Comparison of ENCODE assay signal across 16 mouse cellular contexts in genomic region chr6:30543077-30543476, GRCm38 (mm10). TPM values are rescaled to one million over a fixed set of nuclear protein-coding genes. Genes with fewer than 3 reads are reported as not detected.
DNase-seq lines count a peak whose midpoint lies in the region; ATAC-seq and TF ChIP-seq lines count a peak whose summit lies in the region.
"Had no signal": no experiment of that assay in that cellular context is flagged by ENCODE, and none has a peak within 500 bp of the region (broad histone marks: within the 10 kb centered on the region; RNA-seq: fewer than 3 reads in every experiment).

No protein-coding gene starts in this region.

- TF ChIP-seq CTCF in midbrain, postnatal 0 days (IDR thresholded peaks at IDR 0.05), result no peak

- WGBS in heart, embryonic 15.5 days, result 44% methylated on average over 12 of the region's 12 CpGs
- 64% methylated on average over 12 of the region's 12 CpGs for WGBS in midbrain, embryonic 14.5 days
- WGBS in midbrain, postnatal 0 days, result 53% methylated on average over 12 of the region's 12 CpGs
- WGBS in embryonic facial prominence, embryonic 15.5 days, result 31% methylated on average over 12 of the region's 12 CpGs

- H3K9me3 ChIP-seq in heart, embryonic 15.5 days (replicated peaks), result no peaks in the 10 kb centered on the region
- H3K9me3 ChIP-seq in midbrain, embryonic 14.5 days (ENCODE audit: control insufficient read depth, low read length), result no peaks in the 10 kb centered on the region
- H3K9me3 ChIP-seq in midbrain, postnatal 0 days (ENCODE audit: low read length), result no peaks in the 10 kb centered on the region
- no peaks in the 10 kb centered on the region for H3K9me3 ChIP-seq in embryonic facial prominence, embryonic 15.5 days (replicated peaks)
- H3K9me3 ChIP-seq: midbrain, embryonic 12.5 days had no signal

- ATAC-seq in heart, embryonic 15.5 days (replicated peaks; ENCODE audit: insufficient number of reproducible peaks, insufficient read depth, low FRiP score, low read depth), result no peak
- no peak for ATAC-seq in midbrain, embryonic 14.5 days (ENCODE audit: low FRiP score, low TSS enrichment)
- ATAC-seq in midbrain, postnatal 0 days (ENCODE audit: low FRiP score), result no peak
- ATAC-seq in embryonic facial prominence, embryonic 15.5 days (ENCODE audit: insufficient number of reproducible peaks, low FRiP score, low TSS enrichment, low read depth), result no peak
- ATAC-seq: CD4-positive, CD25-positive, alpha-beta regulatory T cell, adult 4 months; hindbrain, embryonic 16.5 days; lung, postnatal 0 days had no signal

- no peak overlapping the region for H3K4me2 ChIP-seq in heart, embryonic 15.5 days
- no peak overlapping the region for H3K4me2 ChIP-seq in midbrain, embryonic 14.5 days (ENCODE audit: low read length)
- no peak overlapping the region for H3K4me2 ChIP-seq in midbrain, postnatal 0 days (ENCODE audit: low read depth, low read length, poor library complexity, severe bottlenecking)
- no peak overlapping the region for H3K4me2 ChIP-seq in embryonic facial prominence, embryonic 15.5 days (replicated peaks)
- H3K4me2 ChIP-seq: midbrain, embryonic 12.5 days had no signal

- DNase-seq in heart, adult 11 months, result no peak
- peak; percentile 21 for DNase-seq in midbrain, embryonic 14.5 days
- no peak for DNase-seq in midbrain, postnatal 0 days (ENCODE audit: low spot score)
- no peak for DNase-seq in cerebellum, adult 11-12 months
- DNase-seq in adrenal gland, adult 2 months, result no peak
- DNase-seq: adrenal gland, adult 8-10 months; heart, adult 2 months; thymus, postnatal 36 days had no signal

- no peaks in the 10 kb centered on the region for H3K36me3 ChIP-seq in heart, embryonic 15.5 days
- no peaks in the 10 kb centered on the region for H3K36me3 ChIP-seq in midbrain, embryonic 14.5 days (ENCODE audit: control insufficient read depth, insufficient read depth, low read length)
- no peaks in the 10 kb centered on the region for H3K36me3 ChIP-seq in midbrain, postnatal 0 days (ENCODE audit: insufficient read depth, low read length)
- H3K36me3 ChIP-seq in embryonic facial prominence, embryonic 15.5 days, result no peaks in the 10 kb centered on the region
- H3K36me3 ChIP-seq: midbrain, embryonic 12.5 days had no signal

- H3K27me3 ChIP-seq in heart, embryonic 15.5 days, result no peaks in the 10 kb centered on the region
- H3K27me3 ChIP-seq in midbrain, embryonic 14.5 days (ENCODE audit: control insufficient read depth, insufficient read depth, low read length), result no peaks in the 10 kb centered on the region
- no peaks in the 10 kb centered on the region for H3K27me3 ChIP-seq in midbrain, postnatal 0 days (ENCODE audit: insufficient read depth, low read length)
- H3K27me3 ChIP-seq in embryonic facial prominence, embryonic 15.5 days, result no peaks in the 10 kb centered on the region
- H3K27me3 ChIP-seq: midbrain, embryonic 12.5 days had no signal

- no peak overlapping the region for H3K9ac ChIP-seq in heart, embryonic 15.5 days
- H3K9ac ChIP-seq in midbrain, embryonic 14.5 days (replicated peaks; ENCODE audit: low read length), result no peak overlapping the region
- H3K9ac ChIP-seq in midbrain, postnatal 0 days (replicated peaks; ENCODE audit: low read length, poor library complexity, severe bottlenecking), result no peak overlapping the region
- no peak overlapping the region for H3K9ac ChIP-seq in embryonic facial prominence, embryonic 15.5 days
- H3K9ac ChIP-seq: midbrain, embryonic 12.5 days had no signal

- peaks cover 40% of the 10 kb centered on the region for H3K4me1 ChIP-seq in heart, embryonic 15.5 days (replicated peaks)
- H3K4me1 ChIP-seq in midbrain, embryonic 14.5 days (ENCODE audit: control insufficient read depth, insufficient read depth, low read length), result peaks cover 27% of the 10 kb centered on the region
- peaks cover 6% of the 10 kb centered on the region; the same call in 1 of the 2 replicates for H3K4me1 ChIP-seq in midbrain, postnatal 0 days (ENCODE audit: insufficient read depth, low read length)
- H3K4me1 ChIP-seq in embryonic facial prominence, embryonic 15.5 days, result peaks cover 48% of the 10 kb centered on the region

- H3K4me3 ChIP-seq in heart, embryonic 15.5 days, result no peak overlapping the region
- no peak overlapping the region for H3K4me3 ChIP-seq in midbrain, embryonic 14.5 days (replicated peaks; ENCODE audit: low read depth, low read length)
- no peak overlapping the region for H3K4me3 ChIP-seq in midbrain, postnatal 0 days (ENCODE audit: low read depth, low read length)
- no peak overlapping the region for H3K4me3 ChIP-seq in embryonic facial prominence, embryonic 15.5 days (replicated peaks)
- H3K4me3 ChIP-seq: heart, adult 2 months; midbrain, embryonic 12.5 days had no signal

- peak overlapping the region; percentile 56 for H3K27ac ChIP-seq in heart, embryonic 15.5 days
- H3K27ac ChIP-seq in midbrain, embryonic 14.5 days (replicated peaks; ENCODE audit: low read depth, low read length), result no peak overlapping the region
- no peak overlapping the region for H3K27ac ChIP-seq in midbrain, postnatal 0 days (ENCODE audit: low read depth, low read length)
- H3K27ac ChIP-seq in embryonic facial prominence, embryonic 15.5 days (replicated peaks), result peak overlapping the region; percentile 73
- H3K27ac ChIP-seq: heart, adult 2 months had no signal

RNA-seq across cellular contexts. Expression of gene Cpa2, which starts 1.7 kb away (rescaled TPM):
- polyA plus RNA-seq in heart, embryonic 15.5 days (2015; fragmentation: Nextera tagmentation; extraction: Ambion mirVana), result 2.1 and 3.9 TPM in 2 replicates
- polyA plus RNA-seq in midbrain, embryonic 14.5 days (2014; fragmentation: Nextera tagmentation; extraction: Ambion mirVana), result 8.5 and 8.7 TPM in 2 replicates
- 6.2 and 9.3 TPM in 2 replicates for total RNA-seq in midbrain, postnatal 0 days (2014; rRNA removed)
- 13.0 and 15.2 TPM in 2 replicates for polyA plus RNA-seq in midbrain, postnatal 0 days (2015; fragmentation: Nextera tagmentation; extraction: Ambion mirVana)
- 3.4 and 5.2 TPM in 2 replicates for polyA plus RNA-seq in embryonic facial prominence, embryonic 15.5 days (2015; fragmentation: Nextera tagmentation; extraction: Ambion mirVana)
- under 1 TPM; 0.69 to 0.98 TPM for total RNA-seq in adrenal gland, adult 2 months (2021)
- polyA plus RNA-seq in adrenal gland, adult 2 months (2012; rRNA removed), result 0.10 TPM in 1 of 2 replicates, not detected in the other
- total RNA-seq: heart, adult 2 months; neutrophil, adult 5-6 weeks had no signal
- polyA plus RNA-seq: liver, adult 2 months had no signal

RNA-seq across cellular contexts. Expression of gene Cpa4, which starts 25.1 kb away (rescaled TPM):
- 1.6 and 2.4 TPM in 2 replicates for polyA plus RNA-seq in heart, embryonic 15.5 days (2015; fragmentation: Nextera tagmentation; extraction: Ambion mirVana)
- polyA plus RNA-seq in midbrain, embryonic 14.5 days (2014; fragmentation: Nextera tagmentation; extraction: Ambion mirVana), result 0.98 and 1.2 TPM in 2 replicates
- 0.42 and 0.49 TPM in 2 replicates for total RNA-seq in midbrain, postnatal 0 days (2014; rRNA removed)
- polyA plus RNA-seq in midbrain, postnatal 0 days (2015; fragmentation: Nextera tagmentation; extraction: Ambion mirVana), result 0.75 and 0.79 TPM in 2 replicates
- 5.1 and 6.3 TPM in 2 replicates for polyA plus RNA-seq in embryonic facial prominence, embryonic 15.5 days (2015; fragmentation: Nextera tagmentation; extraction: Ambion mirVana)
- 1 to 10 TPM; 1.6 to 2.1 TPM for total RNA-seq in adrenal gland, adult 2 months (2021)
- polyA plus RNA-seq in adrenal gland, adult 2 months (2012; rRNA removed), result 0.94 and 1.1 TPM in 2 replicates
- total RNA-seq: heart, adult 2 months; liver, adult 2 months; neutrophil, adult 5-6 weeks had no signal
- polyA plus RNA-seq: CD4-positive, CD25-positive, alpha-beta regulatory T cell, adult 4 months; heart, adult 2 months; liver, adult 2 months had no signal

RNA-seq across cellular contexts. Expression of gene Ssmem1, which starts 33.4 kb away (rescaled TPM):
- polyA plus RNA-seq in heart, embryonic 15.5 days (2015; fragmentation: Nextera tagmentation; extraction: Ambion mirVana), result 0.14 TPM in 1 of 2 replicates, not detected in the other
- 0.38 TPM in 1 of 2 replicates, not detected in the other for polyA plus RNA-seq in midbrain, embryonic 14.5 days (2014; fragmentation: Nextera tagmentation; extraction: Ambion mirVana)
- total RNA-seq in midbrain, postnatal 0 days (2014; rRNA removed), result 0.28 TPM in 1 of 2 replicates, not detected in the other
- 0.15 and 0.19 TPM in 2 replicates for polyA plus RNA-seq in midbrain, postnatal 0 days (2015; fragmentation: Nextera tagmentation; extraction: Ambion mirVana)
- polyA plus RNA-seq in embryonic facial prominence, embryonic 15.5 days (2015; fragmentation: Nextera tagmentation; extraction: Ambion mirVana), result 0.14 and 0.52 TPM in 2 replicates
- total RNA-seq in adrenal gland, adult 2 months (2021), result under 1 TPM in 1 of 2 experiments, not detected in 1; 0.28 TPM
- polyA plus RNA-seq in adrenal gland, adult 2 months (2012; rRNA removed), result not detected in 2 replicates
- total RNA-seq: heart, adult 2 months; liver, adult 2 months; neutrophil, adult 5-6 weeks had no signal
- polyA plus RNA-seq: CD4-positive, CD25-positive, alpha-beta regulatory T cell, adult 4 months; liver, adult 2 months; lung, postnatal 0 days had no signal

RNA-seq across cellular contexts. Expression of gene Tmem209, which starts 33.5 kb away (rescaled TPM):
- 19.8 and 26.5 TPM in 2 replicates for polyA plus RNA-seq in heart, embryonic 15.5 days (2015; fragmentation: Nextera tagmentation; extraction: Ambion mirVana)
- polyA plus RNA-seq in midbrain, embryonic 14.5 days (2014; fragmentation: Nextera tagmentation; extraction: Ambion mirVana), result 24.8 and 38.2 TPM in 2 replicates
- 37.4 and 50.3 TPM in 2 replicates for total RNA-seq in midbrain, postnatal 0 days (2014; rRNA removed)
- 22.8 and 23.1 TPM in 2 replicates for polyA plus RNA-seq in midbrain, postnatal 0 days (2015; fragmentation: Nextera tagmentation; extraction: Ambion mirVana)
- 27.5 and 29.1 TPM in 2 replicates for polyA plus RNA-seq in embryonic facial prominence, embryonic 15.5 days (2015; fragmentation: Nextera tagmentation; extraction: Ambion mirVana)
- total RNA-seq in adrenal gland, adult 2 months (2021), result 10 to 100 TPM; 24.2 to 28.0 TPM
- 32.8 and 43.3 TPM in 2 replicates for polyA plus RNA-seq in adrenal gland, adult 2 months (2012; rRNA removed)

Comparison
In these comparisons a context has a peak if more than half of its experiments do, and no peak if none do; other contexts are left out.
1. H3K27ac ChIP-seq: peak in heart, embryonic 15.5 days (single experiment) and embryonic facial prominence, embryonic 15.5 days (single experiment); none in midbrain, embryonic 14.5 days (single experiment) and midbrain, postnatal 0 days (single experiment).